Mouse (Mus musculus): ENCODE results near the gene Zbtb43.

Zbtb43 gene

DNA sequence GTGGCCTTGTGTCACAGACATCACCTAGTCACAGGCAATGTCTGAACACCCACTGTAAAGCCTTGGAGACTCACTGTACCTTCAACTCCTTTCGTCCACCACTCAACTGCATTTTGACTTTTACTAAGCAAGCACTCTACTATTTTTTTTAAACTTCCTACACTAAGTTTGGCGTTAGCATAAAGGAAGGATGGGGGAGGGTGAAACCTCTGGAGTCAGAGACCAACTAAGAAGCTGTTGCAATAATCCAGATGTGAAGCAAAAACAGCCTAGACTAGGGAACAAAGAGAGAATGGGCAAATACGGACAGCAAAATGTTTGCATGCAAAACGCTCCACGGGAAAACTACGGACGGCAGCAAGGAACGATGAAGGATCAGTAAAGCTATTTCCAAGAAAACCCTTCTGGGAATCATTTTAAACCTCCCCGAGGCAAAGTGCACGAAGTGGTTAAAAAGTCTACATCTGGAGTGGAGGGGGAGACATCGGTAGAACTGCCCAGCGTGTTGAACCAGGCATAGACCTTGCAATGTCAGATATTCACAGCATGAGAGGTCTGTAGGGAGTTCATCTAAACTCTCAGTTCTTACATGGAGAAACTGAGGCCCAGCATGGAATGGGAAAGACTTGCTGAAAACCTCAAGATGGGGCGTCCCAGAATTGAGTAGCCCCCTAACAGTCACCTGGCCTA lies 38.1 kb downstream of the Zbtb43 start:
- no peak for DNase-seq (ENCODE audit: low spot score)

DNA sequence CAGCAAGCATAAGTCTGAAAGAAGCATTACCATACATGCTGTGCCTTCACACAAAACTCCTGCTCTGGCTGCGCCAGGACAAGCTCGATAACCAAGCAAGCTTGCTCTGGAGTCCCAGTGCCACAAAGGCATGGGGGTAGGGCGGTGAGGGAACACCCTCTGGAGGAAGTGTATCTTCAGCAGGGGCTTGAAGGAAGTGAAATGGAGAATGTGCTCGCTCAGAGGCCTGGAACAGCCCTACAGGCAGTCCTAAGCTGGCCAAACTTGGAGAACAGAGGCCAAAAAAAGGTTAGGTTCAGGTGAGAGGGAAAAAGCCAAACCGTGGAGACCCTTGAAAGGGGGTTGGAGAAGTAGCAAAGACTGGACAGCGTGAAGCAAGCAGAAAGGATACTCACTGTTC lies 39.0 kb downstream of the Zbtb43 start:
- no peak for DNase-seq (ENCODE audit: low spot score)

DNA sequence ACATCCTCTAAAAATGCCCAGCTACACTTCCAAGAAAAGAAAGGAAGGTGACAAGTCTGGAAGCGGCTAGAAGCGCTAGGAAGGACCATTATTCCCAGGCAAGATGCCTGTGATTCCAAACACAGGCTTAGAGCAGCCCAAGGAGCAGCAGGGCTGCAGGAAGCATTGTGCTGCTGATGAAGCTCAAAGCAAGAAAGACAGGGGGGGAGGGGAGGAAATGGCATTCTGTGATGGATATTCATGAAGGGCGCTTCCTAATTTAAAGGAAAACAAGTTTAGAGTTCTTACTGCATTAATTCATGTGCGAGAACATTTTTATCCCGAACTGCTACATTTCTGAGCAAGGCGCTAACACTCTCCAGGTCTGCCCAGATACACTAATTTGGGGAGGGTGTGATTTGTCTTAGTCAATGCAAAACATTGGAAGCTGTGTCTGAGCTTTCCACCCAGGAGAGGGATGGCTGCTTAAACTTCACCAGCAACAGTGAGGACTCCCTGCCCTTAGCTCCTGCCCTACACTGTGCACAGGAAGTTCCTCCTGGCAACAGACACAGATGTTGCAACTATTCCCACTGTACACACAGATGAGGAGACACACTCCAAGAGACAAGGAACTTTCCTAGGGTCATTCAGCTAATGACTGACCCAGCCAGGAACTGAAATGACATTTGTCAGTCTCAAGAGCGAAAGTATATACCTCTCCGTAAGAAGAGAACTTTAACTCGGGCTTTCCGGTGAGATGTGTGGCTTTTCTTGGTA lies 41.5 kb downstream of the Zbtb43 start:
- no peak for DNase-seq (ENCODE audit: low spot score)

DNA sequence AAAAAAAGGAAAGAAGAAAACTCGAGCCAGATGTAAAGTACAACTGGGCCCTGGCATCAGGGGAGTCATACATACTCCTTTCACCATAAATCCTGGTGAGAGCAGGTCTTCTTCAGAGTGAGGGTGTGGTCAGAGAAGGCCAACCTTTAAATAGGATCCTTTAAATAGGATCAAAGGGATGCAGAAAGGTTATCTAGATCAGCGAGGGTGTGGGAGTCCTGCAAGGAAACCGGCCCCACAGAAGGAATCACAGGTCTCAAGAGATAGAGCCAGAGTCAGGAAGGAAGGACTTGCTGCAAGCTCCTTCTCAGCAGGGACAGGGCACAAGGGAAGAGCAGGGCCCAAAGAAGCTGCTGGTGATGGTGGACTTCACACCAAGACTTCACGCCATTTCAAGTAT lies 50.9 kb downstream of the Zbtb43 start:
- DNase-seq (ENCODE audit: low spot score): no peak

DNA sequence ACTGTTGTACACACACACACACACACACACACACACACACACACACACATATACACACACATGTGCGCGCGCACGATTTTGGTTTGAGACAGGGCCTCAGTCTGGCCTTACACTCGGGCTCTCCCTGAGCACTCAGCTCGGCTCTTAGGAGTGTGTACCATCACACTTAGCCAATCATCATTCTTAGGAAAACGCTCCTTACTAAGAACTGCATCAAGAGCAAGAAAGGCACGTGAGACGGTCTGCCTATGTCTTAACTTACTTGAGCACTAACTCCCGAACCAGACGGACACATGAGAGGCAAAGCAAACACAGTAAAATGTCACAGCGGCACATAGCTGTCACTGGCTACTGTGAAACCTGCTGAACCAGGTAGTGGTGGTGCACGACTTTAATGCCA lies 54.3 kb downstream of the Zbtb43 start:
- DNase-seq (ENCODE audit: low spot score): no peak

DNA sequence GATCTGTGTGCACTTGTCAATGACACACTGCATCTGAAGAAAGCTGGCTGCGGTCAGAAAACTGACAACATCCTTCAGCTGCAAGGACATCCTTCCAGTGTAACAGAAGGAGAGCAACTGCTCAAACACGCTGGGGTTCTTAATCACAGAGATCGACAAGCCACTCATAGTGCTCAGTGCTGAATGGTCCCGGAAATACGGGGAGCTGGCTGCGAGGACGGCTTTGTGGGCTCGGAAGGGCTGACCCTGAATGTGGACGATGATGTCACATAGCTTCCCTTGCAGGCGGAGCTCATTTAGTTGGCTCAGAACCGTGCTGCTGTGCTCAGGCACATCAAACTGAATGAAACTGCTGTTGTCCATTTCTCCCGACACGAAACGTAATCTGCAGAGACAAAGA lies 56.2 kb downstream of the Zbtb43 start:
- DNase-seq (ENCODE audit: low spot score): no peak

DNA sequence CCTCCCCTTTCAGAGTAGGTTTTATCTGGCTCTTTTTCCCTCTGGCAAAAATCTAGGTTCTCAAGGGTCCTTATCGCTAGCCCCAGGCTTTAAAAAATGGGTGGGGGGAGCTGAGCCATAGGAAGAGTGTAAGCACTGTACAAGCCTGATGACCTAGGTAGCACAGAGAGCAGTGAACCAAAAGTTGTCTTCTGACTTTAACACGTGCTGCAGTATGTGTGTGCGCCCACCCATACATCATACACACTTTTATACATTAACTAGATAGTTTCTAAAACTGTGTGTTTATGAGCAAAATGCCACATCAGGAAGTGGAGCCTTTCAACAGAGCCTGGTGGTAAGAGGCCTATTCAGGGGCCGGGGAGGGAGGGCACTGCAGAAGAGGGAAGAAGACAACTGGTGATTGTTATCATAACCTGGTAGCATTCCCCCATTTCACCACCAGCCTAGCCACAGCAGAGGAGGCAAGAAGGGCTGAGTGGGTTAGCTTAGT lies 64.8 kb downstream of the Zbtb43 start:
- DNase-seq (ENCODE audit: low spot score): no peak

DNA sequence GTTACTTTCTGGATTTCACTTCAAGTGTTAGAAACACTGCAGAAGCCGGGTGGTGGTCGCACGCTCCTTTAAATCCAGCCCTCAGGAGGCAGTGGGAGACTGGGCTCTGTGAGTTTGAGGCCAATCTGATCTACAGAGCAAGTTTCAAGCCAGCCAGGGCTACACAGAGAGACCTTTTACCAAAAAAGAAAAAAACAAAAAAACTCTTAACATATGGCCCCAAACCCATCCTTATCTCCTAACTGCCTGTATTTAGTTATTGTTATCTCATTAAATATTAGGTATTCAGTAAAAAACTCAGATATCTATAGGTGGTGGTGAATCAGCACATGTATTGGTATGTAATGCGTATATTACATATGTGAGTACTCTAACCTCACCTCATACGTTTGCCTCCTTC lies 65.7 kb downstream of the Zbtb43 start:
- no peak for DNase-seq (ENCODE audit: low spot score)

DNA sequence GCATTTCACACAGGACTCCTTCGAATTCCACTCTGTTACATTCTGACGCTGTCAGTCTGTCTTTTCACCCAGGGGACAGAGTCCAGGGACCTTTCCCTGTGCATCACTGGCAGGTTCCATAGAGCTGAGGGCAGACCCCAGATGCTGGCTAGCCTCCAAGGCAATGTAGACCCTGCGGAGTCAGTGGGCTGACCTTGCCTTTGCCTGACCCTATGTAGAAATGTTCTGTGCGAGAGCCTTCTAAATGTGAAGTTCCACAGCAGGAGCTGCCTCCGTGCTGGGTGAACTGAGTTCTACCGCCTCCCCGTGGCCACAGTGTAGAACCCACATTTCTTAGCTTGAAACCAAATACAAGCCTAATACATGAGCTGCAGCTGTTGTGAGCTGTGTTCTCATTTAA lies 66.1 kb downstream of the Zbtb43 start:
- peak; percentile 83 for DNase-seq (ENCODE audit: low spot score)

DNA sequence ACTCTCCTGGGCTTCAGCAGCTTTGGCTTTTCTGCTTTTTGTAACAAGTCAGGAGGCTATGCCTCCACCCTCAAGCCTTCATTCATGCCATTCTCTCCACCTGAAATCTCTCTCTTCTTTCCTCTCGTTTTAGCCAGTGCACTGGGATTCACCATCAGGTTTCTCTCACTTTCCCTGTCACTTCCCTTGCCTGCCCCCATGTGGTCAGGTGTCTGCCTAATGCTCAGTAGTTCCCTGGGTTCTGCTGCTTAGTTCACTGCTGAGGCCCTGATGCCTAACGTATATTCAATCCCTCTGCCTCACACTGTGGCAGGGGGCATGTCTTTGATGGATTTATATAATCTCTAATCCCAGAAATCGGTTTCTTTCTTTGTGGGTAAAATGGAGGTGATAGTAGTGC lies 67.1 kb downstream of the Zbtb43 start:
- peak; percentile 27 for DNase-seq (ENCODE audit: low spot score)

DNA sequence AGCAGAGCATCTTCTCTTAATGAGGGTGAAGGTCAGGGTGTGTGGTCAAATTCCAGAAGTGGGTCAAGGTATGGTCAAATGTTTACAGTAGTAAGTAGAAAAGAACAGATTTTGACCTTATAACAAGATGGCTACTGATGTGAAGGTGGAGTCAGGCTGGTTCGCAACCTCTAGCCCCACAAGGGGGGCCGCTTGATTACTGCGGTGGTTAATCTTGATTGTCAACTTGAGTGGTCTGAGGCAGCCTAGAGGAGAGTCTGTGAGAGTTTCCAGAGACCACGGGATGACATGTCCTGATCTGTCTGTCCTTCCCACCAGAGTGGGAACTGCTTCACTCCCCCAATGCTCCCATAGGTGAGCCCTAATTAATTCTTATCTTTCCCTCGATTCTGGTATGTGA lies 67.8 kb downstream of the Zbtb43 start:
- DNase-seq (ENCODE audit: low spot score): no peak

Measured in embryo, embryonic 10 days (tissue).